Mouse (Mus musculus) neural tube, embryonic 15.5 days (tissue): ENCODE data around the gene Ambra1. TPM values are rescaled to one million over a fixed set of nuclear protein-coding genes. Genes with fewer than 3 reads are reported as not detected.

Experiments
- ATAC-seq: fragments of 200-750 bp; cut with Nextera tagmentation; 2 replicates; pipeline ENCODE4 v1.8.0; 2017; ENCODE audit warnings: mild to moderate bottlenecking, moderate TSS enrichment, moderate library complexity; ENCODE audit not compliant: low FRiP score
- H3K27ac ChIP-seq: fragments of 300-500 bp; sonication (generic); replicated peaks from 2 replicates; pipeline ENCODE4 v1.5.1; 2015; ENCODE audit warnings: mild to moderate bottlenecking, inconsistent platforms
- H3K27me3 ChIP-seq: fragments of 300-500 bp; sonication (generic); replicated peaks from 2 replicates; pipeline ENCODE4 v1.6.1; 2015; ENCODE audit warnings: inconsistent platforms
- H3K36me3 ChIP-seq: fragments of 300-500 bp; sonication (generic); 2 replicates; pipeline ENCODE4 v1.6.1; 2015; ENCODE audit warnings: inconsistent platforms
- H3K4me1 ChIP-seq: fragments of 300-500 bp; sonication (generic); 2 replicates; pipeline ENCODE4 v1.6.1; 2015; ENCODE audit warnings: inconsistent platforms
- H3K4me2 ChIP-seq: fragments of 300-500 bp; sonication (generic); 2 replicates; pipeline ENCODE4 v1.6.1; 2015; ENCODE audit warnings: inconsistent platforms, mild to moderate bottlenecking, moderate library complexity
- H3K4me3 ChIP-seq: fragments of 300-500 bp; sonication (generic); replicated peaks from 2 replicates; pipeline ENCODE4 v1.5.1; 2015; ENCODE audit warnings: mild to moderate bottlenecking, inconsistent platforms
- H3K9ac ChIP-seq: fragments of 300-500 bp; sonication (generic); replicated peaks from 2 replicates; pipeline ENCODE4 v1.6.1; 2015; ENCODE audit warnings: mild to moderate bottlenecking, inconsistent platforms
- H3K9me3 ChIP-seq: fragments of 300-500 bp; sonication (generic); replicated peaks from 2 replicates; pipeline ENCODE4 v1.6.1; 2016; ENCODE audit warnings: inconsistent platforms
- WGBS: fragments of 180-500 bp; shearing (Covaris S2); methylation state at CpG from one replicate; pipeline ENCODE4 v1.1.7; 2015; ENCODE audit warnings: mixed read lengths; 5-methylcytosine and 5-hydroxymethylcytosine counted together
- polyA plus RNA-seq: library from polyadenylated mRNA; unstranded; fragments of >200 nt; fragmentation: Nextera tagmentation; extraction: Ambion mirVana; gene quantifications from 2 replicates; pipeline ENCODE4 v1.2.1, GENCODE M21; 2015

Ambra1 gene
- polyA plus RNA-seq, 1 experiment from 2014 or later = 22.0 TPM

GRCm38 (mm10) chr2:91903171-91903925 is 173.4 kb downstream of the Ambra1 start:
- no peak for ATAC-seq
- Histone ChIP-seq H3K27ac (no peak overlapping the region), H3K4me2 (no peak overlapping the region), H3K9ac (no peak overlapping the region), H3K4me3 (no peak overlapping the region), H3K4me1 (peaks cover 12% of the 10 kb centered on the region), H3K36me3 (peaks cover 17% of the 10 kb centered on the region), H3K27me3 (no peaks in the 10 kb centered on the region), H3K9me3 (no peaks in the 10 kb centered on the region)
- 92% methylated on average over 3 of the region's 3 CpGs for WGBS

GRCm38 (mm10) chr2:91904618-91905307 is 174.8 kb downstream of the Ambra1 start:
- no peaks in the 10 kb centered on the region for H3K9me3 ChIP-seq
- H3K4me1 ChIP-seq = peaks cover 12% of the 10 kb centered on the region
- H3K36me3 ChIP-seq = peaks cover 14% of the 10 kb centered on the region
- H3K4me2 ChIP-seq = no peak overlapping the region
- H3K27me3 ChIP-seq = no peaks in the 10 kb centered on the region
- no peak; the same call in 1 of the 2 replicates for ATAC-seq
- no peak overlapping the region for H3K9ac ChIP-seq
- H3K27ac ChIP-seq = peak overlapping the region; percentile 6
- H3K4me3 ChIP-seq = no peak overlapping the region
- WGBS = 36% methylated on average over 5 of the region's 5 CpGs

- Histone ChIP-seq H3K36me3 (peaks cover 19% of the 10 kb centered on the region), H3K4me2 (no peak overlapping the region), H3K9ac (no peak overlapping the region), H3K4me1 (peaks cover 12% of the 10 kb centered on the region), H3K9me3 (no peaks in the 10 kb centered on the region), H3K27ac (no peak overlapping the region), H3K4me3 (no peak overlapping the region), H3K27me3 (no peaks in the 10 kb centered on the region)
- 96% methylated on average over 2 of the region's 2 CpGs for WGBS
- no peak for ATAC-seq
These were observed 176.2 kb downstream of the Ambra1 start for GRCm38 (mm10) chr2:91906141-91906540.

GRCm38 (mm10) chr2:91912616-91913015 is 182.7 kb downstream of the Ambra1 start:
- Histone ChIP-seq H3K36me3 (peaks cover 73% of the 10 kb centered on the region), H3K27me3 (no peaks in the 10 kb centered on the region), H3K9ac (no peak overlapping the region), H3K27ac (no peak overlapping the region), H3K9me3 (no peaks in the 10 kb centered on the region), H3K4me1 (no peaks in the 10 kb centered on the region), H3K4me3 (no peak overlapping the region), H3K4me2 (no peak overlapping the region)
- no peak for ATAC-seq
- 86% methylated on average over 3 of the region's 3 CpGs for WGBS

GRCm38 (mm10) chr2:91913328-91914110 is 183.6 kb downstream of the Ambra1 start:
- no peaks in the 10 kb centered on the region for H3K9me3 ChIP-seq
- ATAC-seq = no peak
- H3K27ac ChIP-seq = no peak overlapping the region
- H3K4me1 ChIP-seq = no peaks in the 10 kb centered on the region
- no peak overlapping the region for H3K9ac ChIP-seq
- no peaks in the 10 kb centered on the region for H3K27me3 ChIP-seq
- peaks cover 82% of the 10 kb centered on the region for H3K36me3 ChIP-seq
- no peak overlapping the region for H3K4me3 ChIP-seq
- 91% methylated on average over 7 of the region's 7 CpGs for WGBS
- H3K4me2 ChIP-seq = no peak overlapping the region

GRCm38 (mm10) chr2:91916346-91916977 is 186.5 kb downstream of the Ambra1 start:
- Histone ChIP-seq H3K4me3 (no peak overlapping the region), H3K4me1 (peaks cover 6% of the 10 kb centered on the region), H3K9me3 (no peaks in the 10 kb centered on the region), H3K27ac (no peak overlapping the region), H3K9ac (no peak overlapping the region), H3K36me3 (peaks cover 72% of the 10 kb centered on the region), H3K4me2 (no peak overlapping the region), H3K27me3 (peaks cover 20% of the 10 kb centered on the region)
- ATAC-seq = no peak
- WGBS = 93% methylated on average over 7 of the region's 7 CpGs

- no peak overlapping the region for H3K27ac ChIP-seq
- no peak overlapping the region for H3K9ac ChIP-seq
- no peaks in the 10 kb centered on the region for H3K9me3 ChIP-seq
- H3K4me2 ChIP-seq = no peak overlapping the region
- 91% methylated on average over 7 of the region's 7 CpGs for WGBS
- H3K36me3 ChIP-seq = peaks cover 66% of the 10 kb centered on the region
- no peak for ATAC-seq
- peaks cover 26% of the 10 kb centered on the region for H3K27me3 ChIP-seq
- no peak overlapping the region for H3K4me3 ChIP-seq
- H3K4me1 ChIP-seq = peaks cover 12% of the 10 kb centered on the region
These were observed 187.2 kb downstream of the Ambra1 start for GRCm38 (mm10) chr2:91917096-91917495.

- no peak overlapping the region for H3K27ac ChIP-seq
- peaks cover 32% of the 10 kb centered on the region for H3K4me1 ChIP-seq
- H3K9me3 ChIP-seq = no peaks in the 10 kb centered on the region
- no peak for ATAC-seq
- H3K4me2 ChIP-seq = no peak overlapping the region
- H3K36me3 ChIP-seq = peaks cover 40% of the 10 kb centered on the region
- H3K9ac ChIP-seq = no peak overlapping the region
- 72% methylated on average over 4 of the region's 4 CpGs for WGBS
- peaks cover 48% of the 10 kb centered on the region for H3K27me3 ChIP-seq
- H3K4me3 ChIP-seq = no peak overlapping the region
These were observed 190.2 kb downstream of the Ambra1 start for GRCm38 (mm10) chr2:91920130-91920529.

- peak; percentile 4; the same call in 1 of the 2 replicates for ATAC-seq
- Histone ChIP-seq H3K4me2 (peak overlapping the region; percentile 93), H3K27me3 (peaks cover 53% of the 10 kb centered on the region), H3K9me3 (no peaks in the 10 kb centered on the region), H3K27ac (no peak overlapping the region), H3K4me3 (peak overlapping the region; percentile 69), H3K4me1 (peaks cover 32% of the 10 kb centered on the region), H3K9ac (peak overlapping the region; percentile 55), H3K36me3 (peaks cover 30% of the 10 kb centered on the region)
- 6% methylated on average over 31 of the region's 31 CpGs for WGBS
These were observed 191.4 kb downstream of the Ambra1 start for GRCm38 (mm10) chr2:91921181-91921789.

- 1% methylated on average over 64 of the region's 64 CpGs for WGBS
- H3K4me2 ChIP-seq = peak overlapping the region; percentile 93
- peaks cover 53% of the 10 kb centered on the region for H3K27me3 ChIP-seq
- H3K36me3 ChIP-seq = peaks cover 24% of the 10 kb centered on the region
- peak; percentile 75 for ATAC-seq
- peak overlapping the region; percentile 69 for H3K4me3 ChIP-seq
- H3K9ac ChIP-seq = peak overlapping the region; percentile 55
- H3K9me3 ChIP-seq = no peaks in the 10 kb centered on the region
- peaks cover 32% of the 10 kb centered on the region for H3K4me1 ChIP-seq
- H3K27ac ChIP-seq = no peak overlapping the region
These were observed 192.0 kb downstream of the Ambra1 start for GRCm38 (mm10) chr2:91921790-91922570.
